Mouse (Mus musculus): ENCODE results near the gene Catsper1. TPM values are rescaled to one million over a fixed set of nuclear protein-coding genes. Genes with fewer than 3 reads are reported as not detected.
A peak's percentile ranks its signal among the peaks of the same experiment; 100 is the strongest.
"Not testable (repeated sequence)": the region's sequence is repeated elsewhere in the genome, so short reads cannot be mapped to it uniquely, and the experiment has no call there.

The Catsper1 gene
- polyA plus RNA-seq, 1 experiment from 2014 or later, result not detected

DNA sequence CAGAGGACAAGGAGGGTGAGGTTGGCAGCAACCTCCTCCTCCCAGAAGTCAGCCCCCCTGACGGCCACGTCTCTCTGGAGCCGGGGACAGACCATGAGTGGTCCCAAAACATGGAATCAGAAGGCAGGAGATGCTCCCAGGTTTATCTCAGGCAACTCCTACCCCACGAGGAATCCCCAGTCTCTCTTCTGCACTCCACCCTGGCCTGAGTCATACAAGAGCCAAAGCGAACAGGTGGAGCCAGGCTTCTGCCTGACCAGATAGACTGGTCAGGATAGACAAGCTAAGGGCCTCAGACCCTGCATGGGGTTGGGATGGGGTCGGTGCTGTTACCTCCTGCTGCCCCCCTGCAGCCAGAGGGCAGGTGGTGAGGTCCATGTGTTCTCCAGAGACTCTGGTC, 12.5 kb downstream of the Catsper1 start:
- no peak overlapping the region for H3K4me2 ChIP-seq (ENCODE audit: low read depth, low read length)
- H3K4me3 ChIP-seq (ENCODE audit: low read depth, low read length), result no peak overlapping the region
- 86% methylated on average over 6 of the region's 6 CpGs for WGBS
- no peaks in the 10 kb centered on the region for H3K27me3 ChIP-seq (ENCODE audit: control insufficient read depth, insufficient read depth, low read length)
- ATAC-seq (ENCODE audit: low read depth), result no peak
- no peaks in the 10 kb centered on the region for H3K4me1 ChIP-seq (ENCODE audit: control insufficient read depth, insufficient read depth, low read length)
- no peaks in the 10 kb centered on the region for H3K9me3 ChIP-seq (ENCODE audit: control insufficient read depth, low read length)
- no peak overlapping the region for H3K9ac ChIP-seq (replicated peaks; ENCODE audit: low read depth, low read length)
- no peaks in the 10 kb centered on the region for H3K36me3 ChIP-seq (ENCODE audit: control insufficient read depth, insufficient read depth, low read length)
- H3K27ac ChIP-seq (ENCODE audit: low read depth, low read length), result no peak overlapping the region

DNA sequence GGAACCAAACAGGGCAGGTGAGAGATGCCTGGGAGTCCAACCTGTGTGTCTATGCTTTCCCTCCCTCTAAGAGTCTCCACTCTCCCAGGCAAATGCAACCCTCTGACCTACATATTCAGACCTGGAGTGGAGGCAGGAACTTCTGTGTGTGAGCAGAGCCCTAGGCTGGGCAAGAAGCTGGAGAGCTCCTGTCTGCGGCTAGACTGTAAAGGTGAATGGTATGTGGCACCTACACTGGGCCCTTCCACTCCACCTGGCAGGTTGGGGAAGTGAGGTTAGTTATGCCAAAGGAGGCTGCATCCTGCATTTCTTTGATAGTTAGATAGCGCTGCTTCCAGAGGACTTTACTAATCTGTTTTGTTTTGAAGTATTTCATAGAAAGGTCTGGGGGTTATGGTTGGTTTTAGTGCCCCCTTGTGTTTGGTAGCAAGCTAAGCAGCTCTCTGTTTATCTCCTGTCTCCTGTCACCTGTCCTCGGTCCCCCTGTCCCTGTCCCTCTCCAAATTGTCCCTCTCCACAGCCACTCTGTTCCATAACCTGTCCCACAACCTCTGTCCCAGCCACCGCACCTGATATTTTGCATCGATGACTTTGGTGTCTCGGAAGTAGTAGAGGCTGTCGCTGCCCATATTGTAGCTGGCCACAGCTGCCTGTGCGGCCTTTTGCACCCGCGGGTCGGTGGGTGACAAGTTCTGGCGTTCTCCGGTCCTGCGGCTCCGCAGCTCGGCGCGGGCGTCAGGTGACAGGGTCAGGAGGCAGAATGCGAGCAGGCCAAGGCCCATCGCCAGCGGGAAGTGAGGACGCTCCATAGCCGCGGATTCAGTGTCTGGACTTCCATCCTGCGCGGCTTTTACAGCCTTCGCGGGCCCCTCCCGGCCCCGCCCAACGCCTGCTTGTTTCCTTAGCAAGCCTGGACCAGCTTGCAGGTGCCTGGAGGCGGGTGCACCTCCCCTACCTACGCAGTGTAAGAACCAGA, 13.3 kb downstream of the Catsper1 start:
- Histone ChIP-seq H3K9me3 (ENCODE audit: control insufficient read depth, low read length) (no peaks in the 10 kb centered on the region), H3K27me3 (ENCODE audit: control insufficient read depth, insufficient read depth, low read length) (no peaks in the 10 kb centered on the region), H3K4me2 (ENCODE audit: low read depth, low read length) (peak overlapping the region; percentile 64), H3K4me3 (ENCODE audit: low read depth, low read length) (peak overlapping the region; percentile 32), H3K9ac (replicated peaks; ENCODE audit: low read depth, low read length) (peak overlapping the region; percentile 53), H3K27ac (ENCODE audit: low read depth, low read length) (no peak overlapping the region), H3K4me1 (ENCODE audit: control insufficient read depth, insufficient read depth, low read length) (no peaks in the 10 kb centered on the region), H3K36me3 (ENCODE audit: control insufficient read depth, insufficient read depth, low read length) (no peaks in the 10 kb centered on the region)
- WGBS, result 7% methylated on average over 34 of the region's 34 CpGs
- ATAC-seq (ENCODE audit: low read depth), result 0 out of 2 replicates have a peak, but pooled peaks have one; percentile 49

DNA sequence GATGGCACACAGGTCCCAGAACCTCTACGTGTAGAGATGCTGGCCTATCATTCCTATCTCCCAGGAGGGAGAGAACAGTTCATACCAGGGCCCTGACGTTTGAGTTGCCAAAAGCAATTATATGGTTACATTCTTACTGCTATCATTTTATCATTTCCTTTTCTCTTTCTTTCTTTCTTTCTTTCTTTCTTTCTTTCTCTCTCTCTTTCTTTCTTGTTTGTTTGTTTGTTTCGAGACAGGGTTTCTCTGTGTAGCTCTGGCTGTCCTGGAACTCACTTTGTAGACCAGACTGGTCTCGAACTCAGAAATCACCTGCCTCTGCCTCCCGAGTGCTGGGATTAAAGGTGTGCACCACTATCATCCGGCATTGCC, 13.9 kb downstream of the Catsper1 start, which contains the start of gene Cst6:
TSS of gene Cst6 (minus strand) at position 73 of the 372 bp plus-strand sequence.
- Histone ChIP-seq H3K9ac (replicated peaks; ENCODE audit: low read depth, low read length) (peak within 1 kb of the TSS; percentile 53), H3K4me2 (ENCODE audit: low read depth, low read length) (peak within 1 kb of the TSS; percentile 64), H3K4me3 (ENCODE audit: low read depth, low read length) (peak within 1 kb of the TSS; percentile 32)
- H3K4me1 ChIP-seq (ENCODE audit: control insufficient read depth, insufficient read depth, low read length); H3K9me3 ChIP-seq (ENCODE audit: control insufficient read depth, low read length); H3K27me3 ChIP-seq (ENCODE audit: control insufficient read depth, insufficient read depth, low read length); H3K36me3 ChIP-seq (ENCODE audit: control insufficient read depth, insufficient read depth, low read length); H3K27ac ChIP-seq (ENCODE audit: low read depth, low read length); ATAC-seq (ENCODE audit: low read depth): not testable (repeated sequence)
- 61% methylated on average over 6 of the region's 6 CpGs for WGBS

DNA sequence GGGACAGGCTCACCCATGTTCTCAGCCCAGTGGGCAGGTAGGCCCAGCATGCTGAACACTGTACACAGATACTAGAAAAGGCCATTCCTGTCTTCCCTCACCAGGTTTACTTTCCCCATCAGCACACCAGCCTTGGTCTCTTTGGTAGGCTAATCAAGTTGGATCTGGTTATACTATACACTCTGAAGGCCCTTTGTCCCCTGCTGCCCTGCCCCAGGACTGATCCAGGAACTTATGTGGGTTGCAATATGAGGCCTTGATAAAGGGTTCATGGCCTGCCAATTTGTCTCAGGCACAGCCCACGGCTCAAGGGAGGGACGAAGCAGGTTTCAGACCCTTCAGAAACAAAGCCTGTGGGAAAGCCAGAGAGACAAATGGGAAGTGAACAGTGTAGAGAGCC, 18.1 kb downstream of the Catsper1 start:
- Histone ChIP-seq H3K4me1 (ENCODE audit: control insufficient read depth, insufficient read depth, low read length) (no peaks in the 10 kb centered on the region), H3K4me3 (ENCODE audit: low read depth, low read length) (no peak overlapping the region), H3K9ac (replicated peaks; ENCODE audit: low read depth, low read length) (no peak overlapping the region), H3K36me3 (ENCODE audit: control insufficient read depth, insufficient read depth, low read length) (no peaks in the 10 kb centered on the region), H3K9me3 (ENCODE audit: control insufficient read depth, low read length) (no peaks in the 10 kb centered on the region), H3K4me2 (ENCODE audit: low read depth, low read length) (no peak overlapping the region), H3K27ac (ENCODE audit: low read depth, low read length) (no peak overlapping the region), H3K27me3 (ENCODE audit: control insufficient read depth, insufficient read depth, low read length) (no peaks in the 10 kb centered on the region)
- 88% methylated on average over 2 of the region's 2 CpGs for WGBS
- ATAC-seq (ENCODE audit: low read depth), result no peak

DNA sequence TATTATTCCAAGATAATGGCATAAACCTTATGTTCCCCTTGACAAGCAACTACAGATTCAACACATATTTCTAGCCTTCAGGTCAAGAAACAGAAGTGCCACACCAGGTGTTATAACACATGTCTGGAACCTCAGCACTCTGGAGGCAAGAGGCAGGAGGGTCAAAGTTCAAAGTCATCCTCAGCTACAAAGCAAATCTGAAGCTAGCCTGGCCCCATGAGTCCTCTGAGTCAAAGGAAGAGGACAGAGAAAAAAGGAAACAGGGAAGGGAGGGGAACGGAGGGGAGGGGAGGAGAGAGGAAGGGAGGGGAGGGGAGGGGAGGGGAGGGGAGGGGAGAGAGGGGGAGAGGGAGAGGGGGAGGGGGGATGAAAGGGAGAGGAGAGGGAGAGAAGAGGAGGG, 20.5 kb downstream of the Catsper1 start:
- H3K27ac ChIP-seq (ENCODE audit: low read depth, low read length), result no peak overlapping the region
- no peak overlapping the region for H3K9ac ChIP-seq (replicated peaks; ENCODE audit: low read depth, low read length)
- WGBS, result no CpG with 5 or more reads among the region's 1 CpGs
- no peaks in the 10 kb centered on the region for H3K27me3 ChIP-seq (ENCODE audit: control insufficient read depth, insufficient read depth, low read length)
- no peak overlapping the region for H3K4me2 ChIP-seq (ENCODE audit: low read depth, low read length)
- no peaks in the 10 kb centered on the region for H3K36me3 ChIP-seq (ENCODE audit: control insufficient read depth, insufficient read depth, low read length)
- no peak for ATAC-seq (ENCODE audit: low read depth)
- H3K4me3 ChIP-seq (ENCODE audit: low read depth, low read length), result no peak overlapping the region
- no peaks in the 10 kb centered on the region for H3K9me3 ChIP-seq (ENCODE audit: control insufficient read depth, low read length)
- no peaks in the 10 kb centered on the region for H3K4me1 ChIP-seq (ENCODE audit: control insufficient read depth, insufficient read depth, low read length)

DNA sequence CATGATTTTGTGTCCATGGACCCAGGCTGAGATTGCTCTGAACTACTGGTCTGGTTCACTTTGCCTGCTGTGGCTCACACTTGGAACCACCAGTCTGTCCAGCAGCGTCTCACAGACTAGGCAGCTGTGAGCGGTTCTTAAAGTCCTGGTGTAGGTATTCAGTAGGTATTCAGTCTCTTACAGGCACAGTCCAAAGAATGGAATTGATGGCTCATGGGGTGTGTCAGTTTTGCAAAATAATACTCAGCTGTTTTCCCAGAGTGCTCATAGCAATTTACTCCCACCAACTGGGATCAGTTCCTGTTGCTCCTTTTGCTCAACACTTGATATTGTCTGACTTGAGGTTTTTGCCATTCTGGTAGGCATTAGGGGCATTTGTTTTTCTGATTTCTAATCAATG, 26.6 kb downstream of the Catsper1 start:
- no peaks in the 10 kb centered on the region for H3K9me3 ChIP-seq (ENCODE audit: control insufficient read depth, low read length)
- peaks cover 7% of the 10 kb centered on the region for H3K4me1 ChIP-seq (ENCODE audit: control insufficient read depth, insufficient read depth, low read length)
- H3K9ac ChIP-seq (replicated peaks; ENCODE audit: low read depth, low read length), result no peak overlapping the region
- H3K4me2 ChIP-seq (ENCODE audit: low read depth, low read length), result no peak overlapping the region
- H3K27me3 ChIP-seq (ENCODE audit: control insufficient read depth, insufficient read depth, low read length), result no peaks in the 10 kb centered on the region
- H3K36me3 ChIP-seq (ENCODE audit: control insufficient read depth, insufficient read depth, low read length), result no peaks in the 10 kb centered on the region
- no peak for ATAC-seq (ENCODE audit: low read depth)
- no peak overlapping the region for H3K4me3 ChIP-seq (ENCODE audit: low read depth, low read length)
- WGBS, result 78% methylated on average over 2 of the region's 2 CpGs
- H3K27ac ChIP-seq (ENCODE audit: low read depth, low read length), result no peak overlapping the region

DNA sequence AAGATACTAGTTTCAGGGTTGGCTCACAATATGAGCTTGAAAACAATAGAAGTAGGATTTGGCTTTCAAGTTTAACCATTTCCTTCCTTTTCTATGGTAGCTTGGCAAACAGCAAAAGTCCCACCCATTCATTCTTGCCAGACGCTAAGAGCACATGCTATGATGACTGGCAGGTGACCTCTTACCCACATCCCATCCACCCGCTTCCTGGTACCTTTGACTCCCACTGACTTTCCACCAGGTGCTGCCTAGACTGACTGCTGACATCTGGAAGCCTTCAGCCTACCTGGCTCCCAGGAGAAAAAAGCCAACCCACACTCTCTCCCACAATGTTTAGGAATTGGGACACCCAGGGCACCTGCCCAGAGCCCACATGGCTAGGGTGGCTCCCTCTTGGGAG, 28.6 kb downstream of the Catsper1 start:
- H3K4me1 ChIP-seq (ENCODE audit: control insufficient read depth, insufficient read depth, low read length), result peaks cover 15% of the 10 kb centered on the region
- H3K9me3 ChIP-seq (ENCODE audit: control insufficient read depth, low read length), result no peaks in the 10 kb centered on the region
- H3K9ac ChIP-seq (replicated peaks; ENCODE audit: low read depth, low read length), result no peak overlapping the region
- WGBS, result 100% methylated on average over 2 of the region's 2 CpGs
- H3K4me2 ChIP-seq (ENCODE audit: low read depth, low read length), result no peak overlapping the region
- no peaks in the 10 kb centered on the region for H3K27me3 ChIP-seq (ENCODE audit: control insufficient read depth, insufficient read depth, low read length)
- H3K4me3 ChIP-seq (ENCODE audit: low read depth, low read length), result no peak overlapping the region
- no peak for ATAC-seq (ENCODE audit: low read depth)
- H3K27ac ChIP-seq (ENCODE audit: low read depth, low read length), result no peak overlapping the region
- 0 out of 2 replicates have a peak, but pooled peaks cover 3% of the 10 kb centered on the region for H3K36me3 ChIP-seq (ENCODE audit: control insufficient read depth, insufficient read depth, low read length)

DNA sequence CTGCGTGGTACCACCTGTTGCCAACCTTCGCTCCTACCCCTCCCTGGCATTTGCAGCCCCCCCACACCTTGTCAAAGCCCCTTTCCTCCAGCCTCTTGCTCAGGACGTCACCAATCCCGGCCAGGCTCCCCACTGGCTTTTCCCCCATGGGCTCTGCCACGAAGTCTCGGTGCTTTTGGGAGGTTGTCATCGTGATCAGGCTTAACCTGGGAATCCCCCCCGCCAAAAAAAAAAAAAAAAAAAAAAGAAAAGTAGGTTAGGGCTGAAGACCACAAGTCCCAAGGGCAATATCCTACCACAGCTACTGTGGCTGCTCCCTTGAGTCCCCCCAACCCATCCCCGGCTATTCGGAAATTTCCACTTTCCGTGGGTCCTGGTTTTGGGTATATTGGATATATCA, 30.2 kb downstream of the Catsper1 start:
- Histone ChIP-seq H3K4me1 (ENCODE audit: control insufficient read depth, insufficient read depth, low read length) (peaks cover 15% of the 10 kb centered on the region), H3K9me3 (ENCODE audit: control insufficient read depth, low read length) (no peaks in the 10 kb centered on the region), H3K36me3 (ENCODE audit: control insufficient read depth, insufficient read depth, low read length) (peaks cover 16% of the 10 kb centered on the region), H3K9ac (replicated peaks; ENCODE audit: low read depth, low read length) (peak overlapping the region; percentile 76), H3K27ac (ENCODE audit: low read depth, low read length) (peak overlapping the region; percentile 91; the same call in 1 of the 2 replicates), H3K4me3 (ENCODE audit: low read depth, low read length) (peak overlapping the region; percentile 94), H3K4me2 (ENCODE audit: low read depth, low read length) (peak overlapping the region; percentile 71), H3K27me3 (ENCODE audit: control insufficient read depth, insufficient read depth, low read length) (no peaks in the 10 kb centered on the region)
- ATAC-seq (ENCODE audit: low read depth), result no peak
- WGBS, result 17% methylated on average over 11 of the region's 11 CpGs

All from neural tube, embryonic 14.5 days (tissue).